Mouse (Mus musculus): ENCODE data around the gene 4933427D14Rik.

The 4933427D14Rik gene

DNA sequence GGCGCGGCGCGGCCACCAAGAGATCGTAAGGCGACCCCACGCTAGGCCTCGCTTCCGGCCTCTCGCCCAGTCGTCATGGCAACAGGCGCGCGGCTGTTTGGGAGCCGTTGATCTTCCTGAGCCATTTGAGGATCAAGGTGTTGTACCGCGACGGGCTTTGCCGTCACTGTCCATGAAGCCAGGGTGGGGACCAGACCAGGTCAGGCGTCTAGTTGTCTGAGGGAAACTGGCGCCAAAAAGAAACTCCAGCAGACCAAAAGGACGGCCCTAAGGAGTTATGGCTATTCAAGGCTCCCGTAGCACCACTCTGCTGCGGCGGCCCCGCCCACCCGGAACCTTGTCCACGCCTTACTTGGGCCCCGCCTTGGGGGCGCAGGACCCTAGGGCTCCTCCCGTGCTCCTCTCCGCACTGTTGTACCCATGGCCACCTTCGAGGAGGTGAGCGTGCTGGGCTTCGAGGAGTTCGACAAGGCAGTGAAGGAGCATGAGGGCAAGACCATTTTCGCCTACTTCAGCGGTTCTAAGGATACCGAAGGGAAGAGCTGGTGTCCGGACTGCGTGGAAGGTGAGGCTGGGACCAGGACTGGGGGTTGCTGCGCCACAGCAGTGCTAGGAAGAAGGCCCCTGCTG is at the start of gene 4933427D14Rik, which contains the start of gene Txndc17:
TSS of gene 4933427D14Rik (minus strand) at position 256 of the 630 bp plus-strand sequence.
TSS of gene Txndc17 (plus strand) at position 344 of the 630 bp plus-strand sequence.
- DNase-seq (ENCODE audit: low read depth, low spot score), result peak; percentile 88

GRCm38 (mm10) chr11:72256441-72256840 is 49.2 kb upstream of the 4933427D14Rik start:
- DNase-seq (ENCODE audit: low read depth, low spot score), result no peak

DNA sequence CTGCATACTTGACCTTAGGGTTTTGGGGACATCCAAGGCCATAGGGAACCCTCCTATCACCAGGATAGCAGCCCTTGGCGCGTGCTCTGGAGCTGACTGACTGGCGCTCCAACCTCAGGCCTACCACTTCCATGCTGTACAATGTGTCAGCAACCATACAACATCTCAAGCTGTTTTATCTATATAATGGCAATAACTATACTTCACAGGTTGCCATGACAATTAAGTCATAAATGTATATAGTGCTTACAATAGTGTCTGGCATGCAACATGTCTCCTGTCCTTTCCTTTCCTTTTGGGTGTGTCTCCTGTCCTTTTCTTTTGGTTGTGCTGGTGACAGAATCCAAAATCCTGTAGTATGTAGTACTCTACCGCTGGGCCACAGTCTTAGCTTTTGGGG is 48.4 kb upstream of the 4933427D14Rik start:
- DNase-seq (ENCODE audit: low read depth, low spot score), result no peak

DNA sequence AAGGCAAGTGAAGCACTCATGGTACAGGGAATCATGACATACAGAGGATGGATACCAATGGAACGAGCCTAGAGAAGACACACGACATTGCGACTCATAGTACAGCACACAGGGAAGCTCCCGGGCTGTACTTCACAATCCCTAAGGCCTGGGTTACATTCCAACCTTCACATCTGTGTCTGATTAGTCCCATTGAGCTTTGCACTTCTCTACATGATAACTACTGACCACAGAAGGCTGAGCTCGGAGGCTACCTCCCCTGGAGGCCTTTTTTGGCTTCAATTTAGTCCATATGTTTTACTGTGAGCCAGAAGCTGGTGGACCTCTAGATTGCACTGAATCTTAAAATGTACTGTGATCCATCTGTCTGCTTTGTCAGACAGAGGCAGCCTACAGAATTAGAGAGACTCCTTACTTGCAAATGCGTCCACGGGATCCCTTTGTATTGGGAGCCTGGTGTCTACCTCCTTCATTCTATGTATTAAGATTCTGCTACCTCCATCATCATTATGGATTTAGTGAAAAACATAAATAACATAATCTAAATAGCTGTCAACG is 38.0 kb upstream of the 4933427D14Rik start:
- DNase-seq (ENCODE audit: low read depth, low spot score), result peak; percentile 55

GRCm38 (mm10) chr11:72240062-72240860 is 33.0 kb upstream of the 4933427D14Rik start:
- no peak for DNase-seq (ENCODE audit: low read depth, low spot score)

DNA sequence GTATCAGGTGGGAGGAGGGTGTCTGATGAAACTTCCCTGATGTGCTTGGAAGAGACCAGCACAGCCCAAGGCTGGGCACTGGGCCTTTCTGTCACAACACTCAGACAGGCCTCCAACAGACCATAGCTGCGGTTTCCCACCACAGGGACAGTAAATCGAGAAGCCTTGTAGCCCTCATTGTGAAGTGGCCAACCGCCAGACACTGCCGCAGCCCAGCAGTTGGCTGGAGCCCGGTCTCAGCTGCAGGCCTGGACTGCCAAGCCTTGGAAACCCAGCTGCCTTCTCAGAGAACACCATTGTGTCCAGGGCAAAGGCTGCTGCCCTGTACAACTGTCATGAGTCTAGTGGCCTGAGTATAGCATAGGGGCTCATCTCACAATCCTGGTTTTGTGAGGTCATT is 26.8 kb upstream of the 4933427D14Rik start:
- peak; percentile 65 for DNase-seq (ENCODE audit: low read depth, low spot score)

DNA sequence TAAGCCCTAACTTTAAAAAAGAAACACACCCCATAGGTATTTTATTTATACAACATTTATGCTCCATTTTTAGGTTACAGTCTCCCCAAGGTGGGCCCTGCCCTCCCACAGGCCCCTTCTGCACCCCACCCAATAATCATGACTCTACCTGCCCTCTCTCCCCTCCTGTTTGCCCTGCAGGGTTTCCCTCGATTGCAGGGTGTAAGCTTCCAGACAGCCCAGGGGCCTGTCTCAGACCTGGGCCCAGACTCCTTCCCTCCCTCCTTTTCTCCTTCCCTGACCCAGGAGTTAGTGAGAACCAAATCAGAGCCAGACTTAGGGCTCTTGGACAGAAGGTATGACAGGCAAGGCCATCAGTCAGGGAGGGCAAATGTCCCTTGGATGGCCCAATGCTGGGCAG is 25.7 kb upstream of the 4933427D14Rik start:
- no peak for DNase-seq (ENCODE audit: low read depth, low spot score)

- DNase-seq (ENCODE audit: low read depth, low spot score), result no peak
These were observed 24.8 kb upstream of the 4933427D14Rik start for GRCm38 (mm10) chr11:72232068-72232467.

- DNase-seq (ENCODE audit: low read depth, low spot score), result no peak
These were observed 21.3 kb upstream of the 4933427D14Rik start for GRCm38 (mm10) chr11:72228513-72228912.

GRCm38 (mm10) chr11:72226901-72227300 is 19.6 kb upstream of the 4933427D14Rik start:
- DNase-seq (ENCODE audit: low read depth, low spot score), result no peak

DNA sequence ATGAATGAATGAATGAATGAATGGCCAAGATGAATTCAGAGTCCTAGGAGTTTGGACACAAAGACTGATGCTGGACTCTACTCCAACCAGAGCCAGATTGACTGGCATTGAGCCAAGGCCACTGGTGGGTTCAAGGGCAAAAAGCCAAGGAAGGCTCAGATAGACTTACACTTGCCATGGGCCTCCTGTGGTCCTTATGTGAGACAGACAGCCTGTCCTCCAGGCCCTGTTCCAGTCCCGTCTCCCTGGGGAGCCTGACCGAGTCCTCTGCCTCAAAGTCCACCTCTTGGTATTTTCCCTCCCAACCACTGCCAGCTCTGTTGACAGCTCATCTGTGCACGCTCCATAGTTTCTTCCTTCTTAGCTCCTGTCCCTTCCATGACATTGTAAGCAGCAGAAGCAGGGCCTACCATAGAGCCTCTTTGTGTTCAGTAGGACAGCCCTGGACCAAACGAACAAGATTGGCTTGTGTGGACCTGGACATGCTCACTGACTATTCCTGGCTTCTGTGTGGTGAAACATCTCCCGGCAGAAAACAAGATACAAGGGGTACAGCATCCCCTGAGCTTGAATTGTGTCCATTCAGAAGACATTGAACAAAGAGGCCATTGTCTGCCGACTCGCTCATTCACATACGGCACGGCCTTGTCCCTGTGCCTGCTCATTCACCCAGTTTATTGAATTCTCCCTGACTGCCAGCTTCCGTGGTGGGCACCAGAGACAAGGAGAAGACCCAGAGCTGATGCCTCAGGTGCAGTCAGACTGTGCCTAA is 18.9 kb upstream of the 4933427D14Rik start:
- no peak for DNase-seq (ENCODE audit: low read depth, low spot score)

GRCm38 (mm10) chr11:72224865-72225264 is 17.6 kb upstream of the 4933427D14Rik start:
- no peak for DNase-seq (ENCODE audit: low read depth, low spot score)

DNA sequence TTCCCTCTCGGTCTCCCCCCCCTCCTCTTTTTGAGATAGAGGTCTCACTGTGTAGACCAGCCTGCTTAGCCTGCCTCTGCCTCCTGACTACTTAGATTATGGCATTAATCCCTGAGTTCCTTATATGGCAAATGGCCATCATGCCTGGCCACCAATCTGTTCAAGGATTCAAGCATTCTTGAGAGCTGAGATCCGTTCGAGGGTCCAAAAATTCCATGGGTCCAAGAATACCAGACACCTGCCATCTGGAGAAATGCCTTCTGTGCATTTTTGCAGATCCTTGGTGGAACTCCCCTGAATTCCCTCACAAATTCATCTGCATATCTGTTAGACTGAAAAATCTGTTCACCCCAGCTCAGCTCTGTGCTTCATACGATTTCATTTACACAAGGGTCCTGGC is 16.2 kb upstream of the 4933427D14Rik start:
- DNase-seq (ENCODE audit: low read depth, low spot score), result no peak

GRCm38 (mm10) chr11:72221278-72221677 is 14.0 kb upstream of the 4933427D14Rik start:
- no peak for DNase-seq (ENCODE audit: low read depth, low spot score)

DNA sequence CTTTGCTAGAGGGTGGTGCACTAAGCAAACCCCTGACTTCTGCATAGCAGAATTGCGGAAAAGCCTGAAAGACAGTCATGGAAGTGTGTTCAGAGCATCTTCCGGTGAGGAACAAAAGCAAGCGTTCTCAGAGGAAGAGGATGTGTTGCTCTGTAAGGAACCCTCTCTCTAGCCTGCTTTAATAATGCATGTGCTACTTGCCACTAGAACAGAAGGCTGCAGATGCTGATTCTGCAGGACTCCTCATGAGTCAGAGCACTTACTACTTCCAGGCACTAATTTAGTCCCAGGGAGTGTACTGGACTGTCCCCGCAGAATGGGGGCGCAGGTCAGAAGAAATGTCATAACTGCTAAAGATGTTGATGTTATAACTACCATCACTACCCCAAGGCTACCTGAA is 9.9 kb upstream of the 4933427D14Rik start:
- DNase-seq (ENCODE audit: low read depth, low spot score), result no peak

GRCm38 (mm10) chr11:72215410-72215797 is 8.1 kb upstream of the 4933427D14Rik start, which contains the start of gene Med31:
Gene Med31, minus strand, starts transcription at chr11:72215592.
- DNase-seq (ENCODE audit: low read depth, low spot score), result no peak

- DNase-seq (ENCODE audit: low read depth, low spot score), result peak; percentile 96
These were observed 7.5 kb upstream of the 4933427D14Rik start for GRCm38 (mm10) chr11:72214591-72215409.

DNA sequence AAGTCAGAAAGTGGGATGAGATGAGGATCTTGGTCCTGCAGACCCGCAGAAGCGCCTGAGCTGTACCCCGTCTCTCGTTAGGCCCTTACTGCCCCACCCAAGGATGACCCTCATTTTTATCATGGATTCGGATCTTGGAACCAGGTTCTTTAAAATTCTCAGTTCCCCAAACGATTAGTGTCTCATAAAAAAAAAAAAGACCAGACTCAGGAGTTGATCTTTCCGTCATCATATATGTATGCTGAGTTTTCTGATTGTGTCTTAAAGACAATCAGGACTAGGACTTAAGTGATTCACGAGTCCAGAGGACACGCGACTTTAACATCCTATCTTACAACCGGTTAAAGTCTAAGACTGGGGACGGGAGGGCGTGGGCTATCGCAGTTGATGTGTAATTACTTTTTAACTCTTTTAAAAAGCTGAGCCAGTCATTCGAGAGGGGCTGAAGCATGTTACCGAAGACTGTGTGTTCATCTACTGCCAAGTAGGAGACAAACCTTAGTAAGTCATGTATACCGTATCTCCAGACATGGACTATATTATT is 647 bp upstream of the 4933427D14Rik start:
- no peak for DNase-seq (ENCODE audit: low read depth, low spot score)

DNA sequence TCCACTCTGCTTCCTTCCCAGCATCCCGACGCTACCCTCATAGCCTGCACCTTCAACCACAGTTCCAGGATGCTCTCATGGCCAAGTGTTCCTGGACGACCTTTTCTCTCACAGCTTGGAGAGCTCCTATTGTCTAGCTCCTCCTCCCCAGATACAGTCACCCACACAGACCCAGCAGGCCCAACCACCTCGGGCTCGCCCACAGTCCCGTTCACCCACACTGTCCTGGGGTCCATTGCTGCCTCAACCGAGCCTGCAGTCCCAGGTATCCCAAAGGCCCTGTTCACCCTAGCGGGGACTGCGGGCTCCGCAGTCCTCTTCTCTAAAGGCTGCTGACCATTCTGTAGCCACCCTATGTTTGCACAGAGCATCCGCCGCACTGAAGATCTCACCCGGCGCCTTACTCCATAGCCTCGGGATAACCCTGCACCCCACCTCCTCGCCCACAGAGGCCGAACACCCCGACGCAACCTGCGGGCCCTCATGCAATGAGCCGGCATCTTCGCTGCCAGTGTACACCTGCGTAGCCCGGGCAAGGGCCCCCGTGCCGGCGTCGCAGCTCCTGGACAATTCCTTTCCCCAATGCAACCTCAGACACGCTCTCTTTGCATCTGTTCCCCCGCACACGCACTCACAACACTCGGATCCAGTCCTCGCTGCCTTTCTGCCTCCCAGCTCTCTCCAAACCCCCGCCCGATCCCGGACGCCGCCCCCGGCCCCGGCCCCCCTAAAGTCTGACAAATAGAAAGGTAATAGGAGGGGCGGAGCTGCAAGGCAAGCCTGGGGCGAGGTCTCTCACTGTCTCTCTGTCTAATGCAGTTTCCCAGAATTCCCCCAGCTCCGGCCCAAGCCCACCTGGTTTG is 687 bp downstream of the 4933427D14Rik start, which contains the start of gene Gm43951:
TSS of gene Gm43951 (minus strand) at position 500 of the 863 bp plus-strand sequence.
- DNase-seq (ENCODE audit: low read depth, low spot score), result no peak

GRCm38 (mm10) chr11:72205256-72205655 is 2.0 kb downstream of the 4933427D14Rik start:
- no peak for DNase-seq (ENCODE audit: low read depth, low spot score)
